Mouse (Mus musculus) kidney, embryonic 16.5 days (tissue): ENCODE data around the gene Lamb3. TPM values are rescaled to one million over a fixed set of nuclear protein-coding genes. Genes with fewer than 3 reads are reported as not detected.

Source experiments
- ATAC-seq: fragments of 200-750 bp; cut with Nextera tagmentation; 2 replicates; pipeline ENCODE4 v1.8.0; 2017; ENCODE audit warnings: moderate TSS enrichment; ENCODE audit not compliant: low FRiP score, low TSS enrichment
- H3K27ac ChIP-seq: fragments of 300-500 bp; sonication (generic); 2 replicates; pipeline ENCODE4 v1.5.1; 2014; ENCODE audit warnings: low read length
- H3K27me3 ChIP-seq: fragments of 300-500 bp; sonication (generic); 2 replicates; pipeline ENCODE4 v1.6.1; 2014; ENCODE audit warnings: low read length, control low read depth, mixed read lengths; ENCODE audit not compliant: insufficient read depth
- H3K36me3 ChIP-seq: fragments of 300-500 bp; sonication (generic); 2 replicates; pipeline ENCODE4 v1.6.1; 2014; ENCODE audit warnings: low read length, control low read depth, mixed read lengths; ENCODE audit not compliant: insufficient read depth
- H3K4me1 ChIP-seq: fragments of 300-500 bp; sonication (generic); 2 replicates; pipeline ENCODE4 v1.6.1; 2014; ENCODE audit warnings: low read length, control low read depth, mixed read lengths; ENCODE audit not compliant: insufficient read depth
- H3K4me2 ChIP-seq: fragments of 300-500 bp; sonication (generic); replicated peaks from 2 replicates; pipeline ENCODE4 v1.6.1; 2014; ENCODE audit warnings: low read depth, low read length
- H3K4me3 ChIP-seq: fragments of 300-500 bp; sonication (generic); 2 replicates; pipeline ENCODE4 v1.5.1; 2014; ENCODE audit warnings: mild to moderate bottlenecking, low read length
- H3K9ac ChIP-seq: fragments of 300-500 bp; sonication (generic); replicated peaks from 2 replicates; pipeline ENCODE4 v1.6.1; 2014; ENCODE audit warnings: low read length
- H3K9me3 ChIP-seq: fragments of 300-500 bp; sonication (generic); 2 replicates; pipeline ENCODE4 v1.6.1; 2016; ENCODE audit warnings: low read length, control low read depth
- whole genome bisulfite sequencing: fragments of 180-500 bp; shearing (Covaris S2); extraction: QIAGEN DNeasy Blood & Tissue Kit; methylation state at CpG from one replicate; pipeline ENCODE4 v1.1.7; 2014; 5-methylcytosine and 5-hydroxymethylcytosine counted together
- polyA plus RNA-seq: library from polyadenylated mRNA; unstranded; fragments of >200 nt; fragmentation: Nextera tagmentation; extraction: Ambion mirVana; gene quantifications from 2 replicates; pipeline ENCODE4 v1.2.1, GENCODE M21; 2015

The Lamb3 gene
- polyA plus RNA-seq, 1 experiment from 2014 or later, result 2.3 TPM

DNA sequence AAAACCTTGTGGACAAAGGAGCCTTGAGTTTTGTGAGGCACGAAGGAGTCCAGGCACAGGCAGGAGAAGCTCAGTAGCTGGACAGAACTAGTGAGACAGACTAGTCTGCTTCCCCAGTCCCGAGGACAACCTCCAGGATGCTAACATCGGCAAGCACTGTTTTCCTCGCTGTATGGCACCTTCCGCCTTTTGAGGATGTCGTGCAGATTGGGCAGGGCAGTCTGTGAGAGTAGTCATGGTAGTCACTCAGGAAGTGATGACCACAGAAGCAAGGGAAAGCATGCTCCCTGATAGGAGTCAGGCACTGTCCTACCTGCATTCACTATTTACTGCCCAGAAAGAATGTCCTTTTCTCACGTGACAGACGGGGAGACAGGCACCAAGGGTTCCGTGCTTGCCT, 122.1 kb downstream of the Lamb3 start:
- no peak overlapping the region for H3K4me2 ChIP-seq
- H3K9me3 ChIP-seq, result no peaks in the 10 kb centered on the region
- no peaks in the 10 kb centered on the region for H3K36me3 ChIP-seq
- H3K4me3 ChIP-seq, result no peak overlapping the region
- H3K27me3 ChIP-seq, result no peaks in the 10 kb centered on the region
- no peak overlapping the region for H3K27ac ChIP-seq
- no peak overlapping the region for H3K9ac ChIP-seq
- peaks cover 10% of the 10 kb centered on the region; the same call in 1 of the 2 replicates for H3K4me1 ChIP-seq
- no peak for ATAC-seq
- 74% methylated on average over 9 of the region's 9 CpGs for WGBS

DNA sequence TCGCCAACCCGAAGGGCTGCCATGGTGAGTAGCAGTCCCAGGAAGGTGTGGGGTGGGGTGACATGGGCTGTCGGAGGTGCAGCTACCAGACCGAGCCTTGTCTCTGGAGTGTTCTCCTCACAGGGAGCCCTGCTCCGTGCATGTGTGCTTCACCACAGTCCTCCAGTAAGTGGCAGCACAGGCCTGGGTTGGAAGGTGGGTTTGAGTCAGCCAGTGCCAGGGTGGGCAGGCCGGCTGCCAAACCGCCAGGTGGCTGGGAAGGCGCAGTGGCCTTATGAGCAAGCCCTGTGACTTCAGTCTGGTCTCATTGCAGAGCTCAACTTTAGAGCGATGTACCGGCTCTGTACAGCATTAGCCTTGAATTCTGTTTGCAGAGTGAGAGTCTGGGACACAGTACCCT, 122.7 kb downstream of the Lamb3 start:
- no peak overlapping the region for H3K4me3 ChIP-seq
- peaks cover 10% of the 10 kb centered on the region; the same call in 1 of the 2 replicates for H3K4me1 ChIP-seq
- no peaks in the 10 kb centered on the region for H3K36me3 ChIP-seq
- ATAC-seq, result peak; percentile 91
- no peak overlapping the region for H3K27ac ChIP-seq
- H3K4me2 ChIP-seq, result no peak overlapping the region
- H3K9ac ChIP-seq, result no peak overlapping the region
- no peaks in the 10 kb centered on the region for H3K9me3 ChIP-seq
- 36% methylated on average over 10 of the region's 10 CpGs for WGBS
- H3K27me3 ChIP-seq, result no peaks in the 10 kb centered on the region

- 73% methylated on average over 7 of the region's 7 CpGs for WGBS
- ATAC-seq, result no peak
- no peak overlapping the region for H3K4me2 ChIP-seq
Measured at GRCm38 (mm10) chr1:193330626-193331025, 123.1 kb downstream of the Lamb3 start.

DNA sequence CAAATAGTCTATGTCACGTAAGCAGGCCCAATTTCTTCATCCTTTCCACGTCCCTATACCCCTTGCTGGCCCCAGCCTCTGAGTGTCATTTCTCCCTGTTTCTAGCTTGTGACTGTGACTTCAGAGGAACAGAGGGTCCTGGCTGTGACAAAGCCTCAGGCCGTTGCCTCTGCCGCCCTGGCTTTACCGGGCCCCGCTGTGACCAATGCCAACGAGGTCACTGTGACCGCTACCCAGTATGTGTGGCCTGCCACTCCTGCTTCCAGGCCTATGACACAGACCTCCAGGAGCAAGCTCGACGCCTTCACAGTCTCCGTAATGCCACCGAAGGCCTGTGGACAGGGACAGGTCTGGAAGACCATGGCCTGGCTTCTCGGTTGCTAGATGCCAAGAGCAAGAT, 124.5 kb downstream of the Lamb3 start:
- Histone ChIP-seq H3K4me3 (no peak overlapping the region), H3K4me1 (peaks cover 10% of the 10 kb centered on the region; the same call in 1 of the 2 replicates), H3K9ac (no peak overlapping the region), H3K27me3 (no peaks in the 10 kb centered on the region), H3K36me3 (no peaks in the 10 kb centered on the region), H3K9me3 (no peaks in the 10 kb centered on the region), H3K27ac (no peak overlapping the region), H3K4me2 (no peak overlapping the region)
- ATAC-seq, result no peak
- WGBS, result 88% methylated on average over 13 of the region's 13 CpGs

More at GRCm38 (mm10) chr1:193330626-193331025, 123.1 kb downstream of the Lamb3 start:
- H3K4me1 ChIP-seq, result peaks cover 10% of the 10 kb centered on the region; the same call in 1 of the 2 replicates
- no peaks in the 10 kb centered on the region for H3K36me3 ChIP-seq
- H3K4me3 ChIP-seq, result no peak overlapping the region
- no peak overlapping the region for H3K27ac ChIP-seq
- no peaks in the 10 kb centered on the region for H3K9me3 ChIP-seq
- no peak overlapping the region for H3K9ac ChIP-seq
- H3K27me3 ChIP-seq, result no peaks in the 10 kb centered on the region

DNA sequence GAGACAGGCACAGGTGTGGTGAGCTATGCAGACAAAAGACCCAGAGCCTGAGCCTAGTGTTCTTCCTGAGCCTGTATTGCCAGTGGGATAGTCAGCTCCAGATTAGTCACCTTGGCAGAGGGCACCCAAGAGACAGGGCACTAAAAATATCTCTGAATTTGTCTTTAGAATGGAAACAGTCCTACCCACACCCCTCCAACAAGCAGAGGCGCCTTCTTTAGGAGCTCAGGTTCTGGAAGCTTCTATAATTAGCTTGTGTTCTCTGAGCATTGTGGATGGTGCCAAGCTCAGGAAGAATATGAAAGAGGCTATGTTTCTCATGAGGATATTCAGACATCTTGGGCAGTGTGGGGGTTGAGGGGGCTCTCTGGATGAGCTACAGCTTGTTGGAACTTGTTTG, 125.2 kb downstream of the Lamb3 start:
- no peak overlapping the region for H3K4me3 ChIP-seq
- H3K9me3 ChIP-seq, result no peaks in the 10 kb centered on the region
- peaks cover 6% of the 10 kb centered on the region; the same call in 1 of the 2 replicates for H3K4me1 ChIP-seq
- no peak overlapping the region for H3K9ac ChIP-seq
- ATAC-seq, result no peak
- no peak overlapping the region for H3K27ac ChIP-seq
- H3K4me2 ChIP-seq, result no peak overlapping the region
- WGBS, result 93% methylated on average over 1 of the region's 1 CpGs
- no peaks in the 10 kb centered on the region for H3K27me3 ChIP-seq
- H3K36me3 ChIP-seq, result no peaks in the 10 kb centered on the region

DNA sequence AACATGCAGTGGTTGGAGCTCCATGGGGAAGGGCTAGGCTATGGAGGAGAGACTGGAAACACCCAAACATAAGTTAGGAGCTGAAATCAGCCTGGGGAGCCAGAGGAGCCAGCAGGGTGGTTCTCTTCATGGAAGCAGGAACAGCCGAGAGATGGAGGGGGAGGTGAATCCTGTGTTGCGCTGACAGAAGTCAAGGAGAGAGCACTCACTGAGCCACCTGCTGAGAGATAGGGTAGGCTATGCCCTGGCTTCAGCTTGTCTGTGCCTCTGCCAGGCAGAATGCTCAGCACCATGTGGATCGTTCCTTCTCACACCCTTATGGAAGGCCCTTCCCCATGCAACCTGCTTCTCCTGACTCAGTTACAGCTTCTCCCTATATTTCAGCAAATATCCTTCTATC, 126.3 kb downstream of the Lamb3 start:
- H3K36me3 ChIP-seq, result no peaks in the 10 kb centered on the region
- no peak overlapping the region for H3K9ac ChIP-seq
- no peak overlapping the region for H3K4me2 ChIP-seq
- WGBS, result 77% methylated on average over 3 of the region's 3 CpGs
- no peak overlapping the region for H3K4me3 ChIP-seq
- no peak overlapping the region for H3K27ac ChIP-seq
- H3K27me3 ChIP-seq, result no peaks in the 10 kb centered on the region
- H3K4me1 ChIP-seq, result peaks cover 6% of the 10 kb centered on the region; the same call in 1 of the 2 replicates
- H3K9me3 ChIP-seq, result no peaks in the 10 kb centered on the region
- no peak for ATAC-seq

DNA sequence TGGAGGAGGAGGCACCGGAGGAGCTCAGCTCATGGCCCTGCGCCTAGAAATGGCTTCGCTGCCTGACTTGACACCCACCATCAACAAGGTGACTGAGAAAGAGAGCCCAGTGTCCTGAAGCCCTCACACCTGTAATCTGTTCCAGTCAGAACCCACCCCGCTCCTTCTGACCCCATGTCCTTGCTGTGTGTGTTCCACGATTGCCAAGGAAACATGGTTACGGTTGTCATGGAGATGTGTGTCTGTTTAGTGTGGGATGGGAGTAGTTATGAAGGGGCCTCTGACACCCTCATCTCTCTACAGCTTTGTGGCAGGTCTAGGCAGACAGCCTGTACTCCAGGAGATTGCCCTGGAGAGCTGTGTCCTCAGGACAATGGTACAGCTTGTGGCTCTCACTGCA, 127.0 kb downstream of the Lamb3 start:
- WGBS, result 77% methylated on average over 6 of the region's 6 CpGs
- Histone ChIP-seq H3K4me2 (no peak overlapping the region), H3K27ac (no peak overlapping the region), H3K9me3 (no peaks in the 10 kb centered on the region), H3K9ac (no peak overlapping the region), H3K36me3 (no peaks in the 10 kb centered on the region), H3K4me1 (peaks cover 6% of the 10 kb centered on the region; the same call in 1 of the 2 replicates), H3K27me3 (no peaks in the 10 kb centered on the region), H3K4me3 (no peak overlapping the region)
- no peak for ATAC-seq

DNA sequence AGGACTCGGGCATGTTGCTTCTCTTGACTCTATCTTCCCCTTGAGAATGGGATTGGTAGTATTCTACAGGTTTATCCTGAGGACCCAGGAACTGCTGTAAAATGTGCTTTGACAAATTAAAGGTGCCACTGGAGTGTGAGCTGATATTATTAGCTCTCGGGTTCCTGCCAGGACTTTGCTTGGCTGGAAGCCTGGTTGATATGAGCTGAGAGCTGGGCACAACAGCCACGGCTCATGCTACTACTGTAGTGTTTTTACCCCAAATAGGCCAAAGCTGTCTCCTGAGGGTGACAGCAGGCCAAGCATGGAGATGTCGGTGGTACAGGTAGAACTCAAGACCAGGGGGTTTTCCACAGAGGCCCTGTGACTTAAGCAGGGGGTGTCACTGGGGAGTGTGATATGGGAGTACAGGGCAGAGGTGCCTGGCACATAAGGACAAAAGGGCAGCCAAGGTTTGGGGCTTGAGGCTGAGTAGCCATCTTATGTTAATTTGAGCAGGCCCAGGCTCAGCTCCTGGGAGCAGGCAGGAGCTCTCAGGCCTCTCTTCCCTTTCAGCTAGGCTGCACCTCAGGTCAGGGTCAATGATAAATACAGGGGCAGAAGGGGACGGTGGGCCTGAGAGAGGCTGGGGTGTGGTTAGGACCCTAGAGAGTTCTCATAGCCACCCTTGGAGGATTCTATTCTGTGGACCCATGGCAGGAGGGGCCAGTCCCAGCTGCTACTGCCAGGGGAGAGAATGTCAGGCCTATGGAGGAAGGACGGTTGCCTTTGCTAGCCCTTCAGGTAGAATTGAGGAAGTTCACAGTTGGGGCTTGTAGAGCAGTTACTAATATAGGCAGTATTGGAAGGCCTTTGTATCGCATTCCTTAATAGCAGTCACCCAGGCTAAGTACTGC, 128.9 kb downstream of the Lamb3 start:
- 77% methylated on average over 7 of the region's 7 CpGs for WGBS
- H3K4me2 ChIP-seq, result no peak overlapping the region
- no peak overlapping the region for H3K27ac ChIP-seq

GRCm38 (mm10) chr1:193337018-193337321, 129.5 kb downstream of the Lamb3 start:
- Histone ChIP-seq H3K4me1 (no peaks in the 10 kb centered on the region), H3K27me3 (no peaks in the 10 kb centered on the region), H3K27ac (no peak overlapping the region), H3K4me2 (no peak overlapping the region), H3K9ac (no peak overlapping the region), H3K9me3 (no peaks in the 10 kb centered on the region), H3K4me3 (no peak overlapping the region), H3K36me3 (no peaks in the 10 kb centered on the region)
- WGBS, result 70% methylated on average over 9 of the region's 9 CpGs
- ATAC-seq, result peak; percentile 37; the same call in 1 of the 2 replicates

More for the DNA sequence above, 128.9 kb downstream of the Lamb3 start:
- no peaks in the 10 kb centered on the region for H3K4me1 ChIP-seq
- no peaks in the 10 kb centered on the region for H3K27me3 ChIP-seq
- no peak overlapping the region for H3K9ac ChIP-seq
- H3K4me3 ChIP-seq, result no peak overlapping the region
- no peaks in the 10 kb centered on the region for H3K36me3 ChIP-seq
- ATAC-seq, result 0 out of 2 replicates have a peak, but pooled peaks have one; percentile 7
- no peaks in the 10 kb centered on the region for H3K9me3 ChIP-seq

DNA sequence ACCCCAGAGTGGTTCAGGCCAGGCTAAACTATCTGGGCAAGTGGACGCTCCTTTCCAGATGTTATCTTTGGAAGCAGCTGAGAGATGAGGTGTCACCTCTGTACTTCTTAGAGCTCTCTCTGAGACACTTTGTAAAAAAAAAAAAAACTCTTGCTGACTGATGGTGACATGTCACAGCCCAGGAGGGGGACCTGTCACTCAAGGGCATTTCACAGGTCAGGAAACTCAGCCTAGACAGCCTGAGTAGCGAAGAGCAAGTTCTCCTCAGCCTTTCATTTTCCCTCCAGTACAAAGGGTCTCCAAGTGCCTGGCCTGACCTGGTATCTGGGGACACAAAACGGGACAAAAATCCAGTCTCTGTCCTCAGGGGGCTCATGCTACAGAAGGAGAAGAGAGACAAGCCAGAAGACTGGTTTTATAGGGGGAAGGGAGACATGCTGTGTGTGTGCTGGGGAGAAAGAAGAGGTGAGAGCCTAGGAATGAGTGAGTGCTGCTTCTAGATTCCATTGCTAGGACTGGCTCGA, 130.3 kb downstream of the Lamb3 start:
- Histone ChIP-seq H3K27ac (no peak overlapping the region), H3K27me3 (no peaks in the 10 kb centered on the region), H3K4me2 (no peak overlapping the region), H3K4me1 (no peaks in the 10 kb centered on the region), H3K36me3 (no peaks in the 10 kb centered on the region), H3K9ac (no peak overlapping the region), H3K9me3 (no peaks in the 10 kb centered on the region), H3K4me3 (no peak overlapping the region)
- WGBS, result 54% methylated on average over 4 of the region's 4 CpGs
- no peak for ATAC-seq
